Mouse (Mus musculus): ENCODE data around the gene Popdc2.
"Not testable (repeated sequence)": the region's sequence is repeated elsewhere in the genome, so short reads cannot be mapped to it uniquely, and the experiment has no call there.

Gene Popdc2

GRCm38 (mm10) chr16:38361933-38362332, at the start of gene Popdc2:
Popdc2 (plus strand) TSS chr16:38362209.
- DNase-seq (ENCODE audit: inconsistent ontology term) = no peak

GRCm38 (mm10) chr16:38318492-38318891, 43.5 kb upstream of the Popdc2 start:
- no peak for DNase-seq (ENCODE audit: inconsistent ontology term)

GRCm38 (mm10) chr16:38319087-38319486, 42.9 kb upstream of the Popdc2 start:
- no peak for DNase-seq (ENCODE audit: inconsistent ontology term)

- DNase-seq (ENCODE audit: inconsistent ontology term) = peak; percentile 25
Measured at GRCm38 (mm10) chr16:38321452-38321935, 40.5 kb upstream of the Popdc2 start.

GRCm38 (mm10) chr16:38324311-38324710, 37.7 kb upstream of the Popdc2 start:
- no peak for DNase-seq (ENCODE audit: inconsistent ontology term)

GRCm38 (mm10) chr16:38326778-38327397, 35.1 kb upstream of the Popdc2 start:
- DNase-seq (ENCODE audit: inconsistent ontology term) = no peak

GRCm38 (mm10) chr16:38329340-38329739, 32.7 kb upstream of the Popdc2 start:
- no peak for DNase-seq (ENCODE audit: inconsistent ontology term)

- DNase-seq (ENCODE audit: inconsistent ontology term) = no peak
Measured at GRCm38 (mm10) chr16:38334431-38334830, 27.6 kb upstream of the Popdc2 start.

GRCm38 (mm10) chr16:38338077-38338476, 23.9 kb upstream of the Popdc2 start:
- DNase-seq (ENCODE audit: inconsistent ontology term) = not testable (repeated sequence)

- DNase-seq (ENCODE audit: inconsistent ontology term) = peak; percentile 89
Measured at GRCm38 (mm10) chr16:38341396-38342324, 20.3 kb upstream of the Popdc2 start, which contains the start of gene Maats1. Maats1 (minus strand) TSS chr16:38342143.

- peak; percentile 79 for DNase-seq (ENCODE audit: inconsistent ontology term)
Measured at GRCm38 (mm10) chr16:38344941-38345725, 16.9 kb upstream of the Popdc2 start.

GRCm38 (mm10) chr16:38346529-38347325, 15.3 kb upstream of the Popdc2 start, which contains the start of the genes Cox17 and Gm21987:
Cox17 (plus strand) TSS chr16:38346991.
Gm21987 (plus strand) TSS chr16:38347040.
- DNase-seq (ENCODE audit: inconsistent ontology term) = peak; percentile 94

GRCm38 (mm10) chr16:38347588-38347987, 14.4 kb upstream of the Popdc2 start:
- no peak for DNase-seq (ENCODE audit: inconsistent ontology term)

GRCm38 (mm10) chr16:38348217-38348761, 13.7 kb upstream of the Popdc2 start:
- no peak for DNase-seq (ENCODE audit: inconsistent ontology term)

- no peak for DNase-seq (ENCODE audit: inconsistent ontology term)
Measured at GRCm38 (mm10) chr16:38349881-38350280, 12.1 kb upstream of the Popdc2 start.

- no peak for DNase-seq (ENCODE audit: inconsistent ontology term)
Measured at GRCm38 (mm10) chr16:38350361-38350855, 11.6 kb upstream of the Popdc2 start.

GRCm38 (mm10) chr16:38350939-38351338, 11.1 kb upstream of the Popdc2 start:
- no peak for DNase-seq (ENCODE audit: inconsistent ontology term)

GRCm38 (mm10) chr16:38352031-38352430, 10.0 kb upstream of the Popdc2 start:
- peak; percentile 17 for DNase-seq (ENCODE audit: inconsistent ontology term)

GRCm38 (mm10) chr16:38352851-38353250, 9.2 kb upstream of the Popdc2 start:
- no peak for DNase-seq (ENCODE audit: inconsistent ontology term)

- DNase-seq (ENCODE audit: inconsistent ontology term) = no peak
Measured at GRCm38 (mm10) chr16:38353642-38354041, 8.4 kb upstream of the Popdc2 start.

Data from Muller cell, postnatal 12 days (primary cell).